Comparison of ENCODE assay signal across 7 mouse cellular contexts in genomic region chr11:119267241-119267674, GRCm38 (mm10). TPM values are rescaled to one million over a fixed set of nuclear protein-coding genes. Genes with fewer than 3 reads are reported as not detected.
DNase-seq lines count a peak whose midpoint lies in the region; ATAC-seq and TF ChIP-seq lines count a peak whose summit lies in the region.

No protein-coding gene starts in this region.

- H3K9me3 ChIP-seq in ES-E14 (ENCODE audit: control insufficient read depth, insufficient read depth, low read depth, low read length), result no peaks in the 10 kb centered on the region
- no peaks in the 10 kb centered on the region for H3K9me3 ChIP-seq in forebrain, embryonic 14.5 days (replicated peaks; ENCODE audit: control insufficient read depth, low read length)
- no peaks in the 10 kb centered on the region for H3K9me3 ChIP-seq in limb, embryonic 13.5 days
- no peaks in the 10 kb centered on the region for H3K9me3 ChIP-seq in midbrain, embryonic 16.5 days (replicated peaks; ENCODE audit: control insufficient read depth, low read length, poor library complexity, severe bottlenecking)

- H3K4me1 ChIP-seq in ES-E14 (ENCODE audit: control insufficient read depth in 2 of 2, insufficient read depth in 2 of 2, low read length in 2 of 2, poor library complexity in 1 of 2), result peaks cover 3 to 34% of the 10 kb centered on the region in 2 experiments
- H3K4me1 ChIP-seq in forebrain, embryonic 14.5 days (ENCODE audit: control insufficient read depth, insufficient read depth, low read length), result peaks cover 10% of the 10 kb centered on the region
- peaks cover 16% of the 10 kb centered on the region for H3K4me1 ChIP-seq in limb, embryonic 13.5 days
- H3K4me1 ChIP-seq in midbrain, embryonic 16.5 days (ENCODE audit: control insufficient read depth, insufficient read depth, low read length), result peaks cover 23% of the 10 kb centered on the region

- peaks cover 5% of the 10 kb centered on the region for H3K36me3 ChIP-seq in ES-E14 (ENCODE audit: control insufficient read depth, insufficient read depth, low read length, poor library complexity, severe bottlenecking)
- 0 out of 2 replicates have a peak, but pooled peaks cover 5% of the 10 kb centered on the region for H3K36me3 ChIP-seq in forebrain, embryonic 14.5 days (ENCODE audit: control insufficient read depth, insufficient read depth, low read length)
- H3K36me3 ChIP-seq in limb, embryonic 13.5 days, result peaks cover 22% of the 10 kb centered on the region
- no peaks in the 10 kb centered on the region for H3K36me3 ChIP-seq in midbrain, embryonic 16.5 days (ENCODE audit: control insufficient read depth, insufficient read depth, low read length)

- H3K4me3 ChIP-seq in ES-E14 (ENCODE audit: insufficient read depth in 1 of 2, low read depth in 1 of 2, low read length in 2 of 2, poor library complexity in 1 of 2, severe bottlenecking in 1 of 2), result no peak overlapping the region
- H3K4me3 ChIP-seq in forebrain, embryonic 14.5 days (ENCODE audit: low read depth, low read length), result peak overlapping the region; percentile 61; the same call in 1 of the 2 replicates
- peak overlapping the region; percentile 70 for H3K4me3 ChIP-seq in limb, embryonic 13.5 days
- peak overlapping the region; percentile 64; the same call in 1 of the 2 replicates for H3K4me3 ChIP-seq in midbrain, embryonic 16.5 days (ENCODE audit: low read depth, low read length)

- DNase-seq in ES-E14 (ENCODE audit: low read depth, low spot score), result no peak
- DNase-seq in forebrain, embryonic 14.5 days (ENCODE audit: low spot score), result no peak
- no peak for DNase-seq in embryo, embryonic 10.5 days (ENCODE audit: low spot score)

- 0 out of 2 replicates have a peak overlapping the region, but pooled peaks have one; percentile 4 for H3K9ac ChIP-seq in ES-E14 (ENCODE audit: insufficient read depth, low read depth, low read length, poor library complexity, severe bottlenecking)
- peak overlapping the region; percentile 78 for H3K9ac ChIP-seq in forebrain, embryonic 14.5 days (ENCODE audit: low read length)
- no peak overlapping the region for H3K9ac ChIP-seq in limb, embryonic 13.5 days
- H3K9ac ChIP-seq in midbrain, embryonic 16.5 days (ENCODE audit: low read depth, low read length), result peak overlapping the region; percentile 80

- H3K4me2 ChIP-seq in forebrain, embryonic 14.5 days (ENCODE audit: low read length), result peak overlapping the region; percentile 93
- H3K4me2 ChIP-seq in limb, embryonic 13.5 days (replicated peaks), result peak overlapping the region; percentile 88
- H3K4me2 ChIP-seq in midbrain, embryonic 16.5 days (ENCODE audit: low read length), result peak overlapping the region; percentile 90

- no peaks in the 10 kb centered on the region for H3K27me3 ChIP-seq in forebrain, embryonic 14.5 days (replicated peaks; ENCODE audit: control insufficient read depth, insufficient read depth, low read length)
- no peaks in the 10 kb centered on the region for H3K27me3 ChIP-seq in limb, embryonic 13.5 days
- H3K27me3 ChIP-seq in midbrain, embryonic 16.5 days (ENCODE audit: control insufficient read depth, insufficient read depth, low read depth, low read length), result no peaks in the 10 kb centered on the region

- WGBS in forebrain, embryonic 14.5 days, result 23% methylated on average over 6 of the region's 6 CpGs
- WGBS in limb, embryonic 13.5 days, result 54% methylated on average over 6 of the region's 6 CpGs
- 40% methylated on average over 6 of the region's 6 CpGs for WGBS in midbrain, embryonic 16.5 days

- peak; percentile 48 for ATAC-seq in activated CD4-positive, CD25-positive, alpha-beta regulatory T cell, adult 4 months
- ATAC-seq in forebrain, embryonic 14.5 days, result peak; percentile 46
- peak; percentile 48 for ATAC-seq in inflammation-experienced regulatory T-cells, adult 6 months
- ATAC-seq in limb, embryonic 13.5 days (ENCODE audit: low FRiP score, low read depth), result peak; percentile 48; the same call in 1 of the 2 replicates
- peak; percentile 56 for ATAC-seq in midbrain, embryonic 16.5 days

- H3K27ac ChIP-seq in ES-E14 (ENCODE audit: insufficient read depth, low read depth, low read length, poor library complexity, severe bottlenecking), result no peak overlapping the region
- no peak overlapping the region for H3K27ac ChIP-seq in forebrain, embryonic 14.5 days (ENCODE audit: low read depth, low read length)
- no peak overlapping the region for H3K27ac ChIP-seq in limb, embryonic 13.5 days
- H3K27ac ChIP-seq in midbrain, embryonic 16.5 days (ENCODE audit: low read length), result peak overlapping the region; percentile 26

- in situ Hi-C loops in ES-E14 (cut with MboI; ENCODE audit: low sequenced_read_pairs in 2 of 2, unreplicated experiment in 2 of 2), result no loop called here

TF ChIP-seq in ES-E14, 5 proteins besides CTCF, POLR2A, EP300 and RAD21:
- no peak for TF ChIP-seq MAFK (IDR thresholded peaks at IDR 0.05; ENCODE audit: insufficient read depth, low read depth, low read length)
- no peak for TF ChIP-seq HCFC1 (IDR thresholded peaks at IDR 0.05; ENCODE audit: borderline replicate concordance, insufficient read depth, low read length)
- no peak for TF ChIP-seq CHD2 (IDR thresholded peaks at IDR 0.05; ENCODE audit: low read depth, low read length)
- TF ChIP-seq ZC3H11A (IDR thresholded peaks at IDR 0.05; ENCODE audit: borderline replicate concordance, low read depth, low read length), result no peak
- no peak for TF ChIP-seq ZNF384 (IDR thresholded peaks at IDR 0.05; ENCODE audit: low read depth, low read length)

RNA-seq across cellular contexts. Expression of gene Gaa, which starts 0.4 kb away (rescaled TPM):
- 69.3 and 116 TPM in 2 replicates for total RNA-seq in ES-E14 (2012; rRNA removed)
- polyA plus RNA-seq in activated CD4-positive, CD25-positive, alpha-beta regulatory T cell, adult 4 months (2017; shearing (Covaris generic)), result 10 to 100 TPM in 1 of 2 experiments, 1 to 10 TPM in 1; 5.9 to 11.6 TPM
- polyA plus RNA-seq in forebrain, embryonic 14.5 days (2014; fragmentation: Nextera tagmentation; extraction: Ambion mirVana), result 28.3 and 45.5 TPM in 2 replicates
- 10 to 100 TPM in 2 of 3 experiments, 1 to 10 TPM in 1; 9.2 to 13.4 (median 11.8) TPM for polyA plus RNA-seq in inflammation-experienced regulatory T-cells, adult 6 months (2017; shearing (Covaris generic))
- 67.1 and 69.9 TPM in 2 replicates for polyA plus RNA-seq in limb, embryonic 13.5 days (2015; fragmentation: Nextera tagmentation; extraction: Ambion mirVana)
- 102 and 120 TPM in 2 replicates for polyA plus RNA-seq in midbrain, embryonic 16.5 days (2015; fragmentation: Nextera tagmentation; extraction: Ambion mirVana)

RNA-seq across cellular contexts. Expression of gene Eif4a3, which starts 32.6 kb away (rescaled TPM):
- 337 and 400 TPM in 2 replicates for total RNA-seq in ES-E14 (2012; rRNA removed)
- polyA plus RNA-seq in activated CD4-positive, CD25-positive, alpha-beta regulatory T cell, adult 4 months (2017; shearing (Covaris generic)), result 100 to 1,000 TPM; 170 to 190 TPM
- polyA plus RNA-seq in forebrain, embryonic 14.5 days (2014; fragmentation: Nextera tagmentation; extraction: Ambion mirVana), result 293 and 315 TPM in 2 replicates
- 100 to 1,000 TPM; 180 to 214 (median 192) TPM for polyA plus RNA-seq in inflammation-experienced regulatory T-cells, adult 6 months (2017; shearing (Covaris generic))
- polyA plus RNA-seq in limb, embryonic 13.5 days (2015; fragmentation: Nextera tagmentation; extraction: Ambion mirVana), result 386 and 387 TPM in 2 replicates
- polyA plus RNA-seq in midbrain, embryonic 16.5 days (2015; fragmentation: Nextera tagmentation; extraction: Ambion mirVana), result 228 and 237 TPM in 2 replicates

RNA-seq across cellular contexts. Expression of gene Ccdc40, which starts 38.9 kb away (rescaled TPM):
- 6.2 and 6.4 TPM in 2 replicates for total RNA-seq in ES-E14 (2012; rRNA removed)
- 1 to 10 TPM; 1.0 to 2.0 TPM for polyA plus RNA-seq in activated CD4-positive, CD25-positive, alpha-beta regulatory T cell, adult 4 months (2017; shearing (Covaris generic))
- polyA plus RNA-seq in forebrain, embryonic 14.5 days (2014; fragmentation: Nextera tagmentation; extraction: Ambion mirVana), result 11.0 and 12.5 TPM in 2 replicates
- polyA plus RNA-seq in inflammation-experienced regulatory T-cells, adult 6 months (2017; shearing (Covaris generic)), result 1 to 10 TPM; 1.6 to 4.2 (median 3.3) TPM
- polyA plus RNA-seq in limb, embryonic 13.5 days (2015; fragmentation: Nextera tagmentation; extraction: Ambion mirVana), result 4.8 and 6.8 TPM in 2 replicates
- polyA plus RNA-seq in midbrain, embryonic 16.5 days (2015; fragmentation: Nextera tagmentation; extraction: Ambion mirVana), result 18.0 and 20.1 TPM in 2 replicates

RNA-seq across cellular contexts. Expression of gene Tbc1d16, which starts 39.0 kb away (rescaled TPM):
- 6.3 and 10.1 TPM in 2 replicates for total RNA-seq in ES-E14 (2012; rRNA removed)
- polyA plus RNA-seq in activated CD4-positive, CD25-positive, alpha-beta regulatory T cell, adult 4 months (2017; shearing (Covaris generic)), result under 1 TPM; 0.75 to 0.78 TPM
- polyA plus RNA-seq in forebrain, embryonic 14.5 days (2014; fragmentation: Nextera tagmentation; extraction: Ambion mirVana), result 24.6 and 35.8 TPM in 2 replicates
- under 1 TPM; 0.20 to 0.55 (median 0.33) TPM for polyA plus RNA-seq in inflammation-experienced regulatory T-cells, adult 6 months (2017; shearing (Covaris generic))
- 25.1 and 27.2 TPM in 2 replicates for polyA plus RNA-seq in limb, embryonic 13.5 days (2015; fragmentation: Nextera tagmentation; extraction: Ambion mirVana)
- 47.7 and 56.7 TPM in 2 replicates for polyA plus RNA-seq in midbrain, embryonic 16.5 days (2015; fragmentation: Nextera tagmentation; extraction: Ambion mirVana)

RNA-seq across cellular contexts. Expression of gene Card14, which starts 40.3 kb away (rescaled TPM):
- total RNA-seq in ES-E14 (2012; rRNA removed), result 0.22 and 0.58 TPM in 2 replicates
- under 1 TPM in 1 of 2 experiments, not detected in 1; 0.25 TPM for polyA plus RNA-seq in activated CD4-positive, CD25-positive, alpha-beta regulatory T cell, adult 4 months (2017; shearing (Covaris generic))
- 0.09 and 0.15 TPM in 2 replicates for polyA plus RNA-seq in forebrain, embryonic 14.5 days (2014; fragmentation: Nextera tagmentation; extraction: Ambion mirVana)
- not detected for polyA plus RNA-seq in inflammation-experienced regulatory T-cells, adult 6 months (2017; shearing (Covaris generic))
- polyA plus RNA-seq in limb, embryonic 13.5 days (2015; fragmentation: Nextera tagmentation; extraction: Ambion mirVana), result 0.42 and 0.88 TPM in 2 replicates
- polyA plus RNA-seq in midbrain, embryonic 16.5 days (2015; fragmentation: Nextera tagmentation; extraction: Ambion mirVana), result 0.29 and 0.38 TPM in 2 replicates

Comparison
In these comparisons a context has a peak if more than half of its experiments do, and no peak if none do; other contexts are left out.
1. H3K4me3 ChIP-seq: peak in forebrain, embryonic 14.5 days (single experiment), limb, embryonic 13.5 days (single experiment) and midbrain, embryonic 16.5 days (single experiment); none in ES-E14 (0 of 2).
2. Peak in every context shown above with its lines, with median percentiles within 50 percentile points of each other: ATAC-seq and H3K4me2 ChIP-seq.